Mouse (Mus musculus): ENCODE measurements around the gene Mbip.

DNA sequence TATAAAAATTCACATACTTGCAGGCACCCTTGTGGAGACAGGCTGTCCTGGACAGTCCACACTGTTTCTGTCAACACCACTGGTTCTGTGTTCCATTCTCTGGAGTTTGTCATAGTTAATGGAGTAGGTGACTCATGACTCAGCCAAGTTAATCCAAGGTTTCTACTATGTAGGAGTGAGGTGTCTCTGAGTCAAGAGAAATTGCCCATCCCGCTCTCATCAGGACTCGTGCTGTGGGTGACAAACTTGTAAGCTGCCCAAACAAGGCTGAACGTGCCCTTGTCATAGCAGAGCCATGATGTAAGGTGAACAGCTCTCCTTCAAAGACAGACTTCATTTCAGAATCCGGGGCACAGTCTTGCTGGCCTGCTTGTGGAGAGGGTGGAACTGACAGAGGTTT, 26.8 kb downstream of the Mbip start:
- TF ChIP-seq HCFC1 (IDR thresholded peaks at IDR 0.05; ENCODE audit: borderline replicate concordance, insufficient read depth, low read length) (no peak), ZC3H11A (IDR thresholded peaks at IDR 0.05; ENCODE audit: borderline replicate concordance, low read depth, low read length) (no peak), MAFK (IDR thresholded peaks at IDR 0.05; ENCODE audit: insufficient read depth, low read depth, low read length) (no peak), ZNF384 (IDR thresholded peaks at IDR 0.05; ENCODE audit: low read depth, low read length) (no peak), CHD2 (IDR thresholded peaks at IDR 0.05; ENCODE audit: low read depth, low read length) (no peak)
